Mouse (Mus musculus) intestine, embryonic 15.5 days (tissue): ENCODE data around the gene Nolc1. TPM values are rescaled to one million over a fixed set of nuclear protein-coding genes. Genes with fewer than 3 reads are reported as not detected.

Experiments
- polyA plus RNA-seq: library from polyadenylated mRNA; unstranded; fragments of >200 nt; fragmentation: Nextera tagmentation; extraction: Ambion mirVana; gene quantifications from 2 replicates; pipeline ENCODE4 v1.2.1, GENCODE M21; 2015

The Nolc1 gene
- polyA plus RNA-seq, 1 experiment from 2014 or later = 107 TPM

Other genes starting within 250 kb of the Nolc1 start
- gene Armh3, start 77.4 kb upstream of the Nolc1 start, polyA plus RNA-seq = 15.5 and 16.5 TPM in 2 replicates
- 8.8 and 9.5 TPM in 2 replicates for gene Hps6, start 72.4 kb upstream of the Nolc1 start, polyA plus RNA-seq
- gene Pprc1, start 31.0 kb upstream of the Nolc1 start, polyA plus RNA-seq = 31.0 and 36.5 TPM in 2 replicates
- gene Ldb1, start 30.6 kb upstream of the Nolc1 start, polyA plus RNA-seq = 53.2 and 57.8 TPM in 2 replicates
- gene Elovl3, start 56.0 kb downstream of the Nolc1 start, polyA plus RNA-seq = not detected in 2 replicates
- not detected in 2 replicates for gene Pitx3, start 72.5 kb downstream of the Nolc1 start, polyA plus RNA-seq
- gene Gbf1, start 76.6 kb downstream of the Nolc1 start, polyA plus RNA-seq = 49.6 and 50.0 TPM in 2 replicates
- gene Nfkb2, start 228.5 kb downstream of the Nolc1 start, polyA plus RNA-seq = 10.0 and 10.3 TPM in 2 replicates